Mouse (Mus musculus): ENCODE measurements around the gene Snx14. TPM values are rescaled to one million over a fixed set of nuclear protein-coding genes. Genes with fewer than 3 reads are reported as not detected.
A peak's percentile ranks its signal among the peaks of the same experiment; 100 is the strongest.

The Snx14 gene
- polyA plus RNA-seq, 1 experiment from 2014 or later: 25.0 TPM

DNA sequence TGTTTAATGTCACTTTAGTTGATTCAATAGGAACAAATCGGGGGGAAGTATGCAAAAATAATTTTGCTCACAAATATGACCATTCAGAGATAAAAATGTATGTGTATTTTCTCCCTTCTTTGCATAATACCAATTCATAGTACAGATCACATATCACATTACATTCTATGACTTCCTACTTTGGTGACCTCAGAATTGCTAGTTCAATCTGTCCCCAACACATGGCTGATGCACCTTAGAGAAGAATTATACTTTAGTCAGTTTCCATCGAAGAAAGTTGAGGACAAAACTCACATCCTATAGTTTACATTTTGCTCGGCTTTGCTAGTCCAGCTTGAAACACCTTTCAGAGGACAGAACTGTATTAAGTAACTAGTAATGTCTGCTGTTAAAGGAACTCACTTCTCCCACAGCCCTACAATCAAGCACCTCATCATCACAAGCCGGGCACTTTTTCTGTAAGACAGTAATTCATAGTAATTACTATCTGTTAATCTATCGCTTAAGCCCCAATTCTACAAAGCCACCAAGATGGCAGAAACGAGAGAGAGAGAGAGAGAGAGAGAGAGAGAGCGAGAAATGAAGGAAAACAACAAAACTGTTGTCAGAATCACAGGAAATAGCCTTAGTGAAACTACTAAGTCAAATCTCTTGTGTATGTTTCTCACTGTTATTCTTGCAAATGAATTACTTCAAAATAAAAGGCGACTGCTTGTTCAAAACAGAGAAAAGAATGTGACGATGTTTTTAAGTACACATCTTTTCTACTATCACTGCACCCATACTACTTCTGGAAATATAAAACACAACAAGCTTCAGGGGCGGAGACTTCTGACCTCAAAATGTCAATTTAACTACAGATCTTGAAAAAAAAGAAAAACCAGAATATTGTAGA is 1.2 kb downstream of the Snx14 start:
- Histone ChIP-seq H3K27me3 (no peaks in the 10 kb centered on the region), H3K4me2 (peak overlapping the region; percentile 86), H3K27ac (no peak overlapping the region), H3K4me3 (replicated peaks) (peak overlapping the region; percentile 64), H3K9me3 (no peaks in the 10 kb centered on the region), H3K4me1 (peaks cover 4% of the 10 kb centered on the region; the same call in 1 of the 2 replicates), H3K9ac (peak overlapping the region; percentile 80), H3K36me3 (replicated peaks) (no peaks in the 10 kb centered on the region)
- ATAC-seq (ENCODE audit: low FRiP score): no peak
- 58% methylated on average over 10 of the region's 10 CpGs for WGBS

- no peak for ATAC-seq (ENCODE audit: low FRiP score)
Observed at GRCm38 (mm10) chr9:88424356-88424755, 14.4 kb downstream of the Snx14 start.

GRCm38 (mm10) chr9:88422428-88422827 is 16.3 kb downstream of the Snx14 start:
- no peak overlapping the region for H3K4me3 ChIP-seq (replicated peaks)
- H3K4me1 ChIP-seq: no peaks in the 10 kb centered on the region
- no peaks in the 10 kb centered on the region for H3K9me3 ChIP-seq
- WGBS: 99% methylated on average over 4 of the region's 4 CpGs
- H3K36me3 ChIP-seq (replicated peaks): peaks cover 8% of the 10 kb centered on the region
- H3K9ac ChIP-seq: no peak overlapping the region
- no peak overlapping the region for H3K27ac ChIP-seq
- no peak for ATAC-seq (ENCODE audit: low FRiP score)
- H3K4me2 ChIP-seq: no peak overlapping the region
- H3K27me3 ChIP-seq: no peaks in the 10 kb centered on the region

More at GRCm38 (mm10) chr9:88424356-88424755, 14.4 kb downstream of the Snx14 start:
- Histone ChIP-seq H3K9ac (no peak overlapping the region), H3K27me3 (no peaks in the 10 kb centered on the region), H3K9me3 (no peaks in the 10 kb centered on the region), H3K27ac (no peak overlapping the region), H3K4me3 (replicated peaks) (no peak overlapping the region), H3K4me2 (no peak overlapping the region), H3K36me3 (replicated peaks) (peaks cover 13% of the 10 kb centered on the region), H3K4me1 (no peaks in the 10 kb centered on the region)
- WGBS: 94% methylated on average over 2 of the region's 2 CpGs

DNA sequence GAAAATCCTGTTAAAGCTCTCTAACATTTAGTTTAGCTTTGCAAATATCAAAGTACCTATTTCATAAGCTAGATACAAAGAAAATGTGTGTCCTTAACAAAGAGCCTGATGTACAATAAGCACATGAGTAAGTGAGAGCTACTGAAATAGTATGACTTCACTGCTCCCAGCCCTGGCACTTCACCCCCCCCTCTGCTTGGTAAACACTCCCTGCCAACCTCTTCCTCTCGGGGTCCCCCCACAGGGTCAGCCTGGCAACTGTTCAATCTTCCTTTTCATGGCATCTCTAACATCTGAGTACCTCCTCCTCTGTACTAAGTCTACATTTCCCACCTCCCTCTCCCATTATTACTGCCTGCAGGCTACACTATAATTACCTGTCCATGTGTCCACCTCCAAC is 22.0 kb downstream of the Snx14 start:
- Histone ChIP-seq H3K4me3 (replicated peaks) (no peak overlapping the region), H3K27ac (no peak overlapping the region), H3K9ac (no peak overlapping the region), H3K4me1 (no peaks in the 10 kb centered on the region), H3K36me3 (replicated peaks) (peaks cover 3% of the 10 kb centered on the region), H3K4me2 (no peak overlapping the region), H3K27me3 (no peaks in the 10 kb centered on the region), H3K9me3 (no peaks in the 10 kb centered on the region)
- ATAC-seq (ENCODE audit: low FRiP score): no peak
- 100% methylated on average over 1 of the region's 1 CpGs for WGBS

- H3K27me3 ChIP-seq: no peaks in the 10 kb centered on the region
- WGBS: 82% methylated on average over 2 of the region's 2 CpGs
- H3K9me3 ChIP-seq: no peaks in the 10 kb centered on the region
- H3K4me1 ChIP-seq: no peaks in the 10 kb centered on the region
- ATAC-seq (ENCODE audit: low FRiP score): no peak
- H3K4me3 ChIP-seq (replicated peaks): no peak overlapping the region
- H3K36me3 ChIP-seq (replicated peaks): peaks cover 8% of the 10 kb centered on the region
- H3K9ac ChIP-seq: no peak overlapping the region
- H3K27ac ChIP-seq: no peak overlapping the region
- H3K4me2 ChIP-seq: no peak overlapping the region
Observed at GRCm38 (mm10) chr9:88409978-88410377, 28.8 kb downstream of the Snx14 start.

DNA sequence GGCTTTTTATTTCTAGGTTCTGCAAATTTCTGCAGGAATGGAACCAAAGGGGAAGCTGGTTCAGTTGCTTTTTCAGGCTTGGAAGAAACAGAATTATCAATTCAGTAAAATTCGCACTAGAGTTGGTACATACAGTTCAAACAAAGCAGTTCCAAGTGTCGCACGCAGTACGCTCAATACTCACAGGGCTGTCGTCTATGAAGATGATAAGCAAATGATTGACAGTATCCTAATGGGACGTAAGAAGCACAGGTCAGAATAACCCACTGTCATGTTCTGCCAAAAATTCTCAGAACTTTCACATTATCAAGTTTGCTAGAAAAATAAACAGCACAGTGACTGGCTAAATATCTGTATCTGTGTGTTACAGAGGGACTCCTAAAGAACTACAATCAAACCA is 34.2 kb downstream of the Snx14 start:
- Histone ChIP-seq H3K27me3 (no peaks in the 10 kb centered on the region), H3K9ac (no peak overlapping the region), H3K36me3 (replicated peaks) (peaks cover 25% of the 10 kb centered on the region), H3K9me3 (no peaks in the 10 kb centered on the region), H3K4me2 (no peak overlapping the region), H3K4me1 (no peaks in the 10 kb centered on the region), H3K27ac (no peak overlapping the region), H3K4me3 (replicated peaks) (no peak overlapping the region)
- no peak for ATAC-seq (ENCODE audit: low FRiP score)
- 93% methylated on average over 6 of the region's 6 CpGs for WGBS

- H3K27ac ChIP-seq: no peak overlapping the region
- H3K36me3 ChIP-seq (replicated peaks): peaks cover 21% of the 10 kb centered on the region
- H3K4me3 ChIP-seq (replicated peaks): no peak overlapping the region
- ATAC-seq (ENCODE audit: low FRiP score): no peak
- H3K9me3 ChIP-seq: no peaks in the 10 kb centered on the region
- 86% methylated on average over 10 of the region's 10 CpGs for WGBS
- no peak overlapping the region for H3K4me2 ChIP-seq
- H3K4me1 ChIP-seq: no peaks in the 10 kb centered on the region
- H3K27me3 ChIP-seq: no peaks in the 10 kb centered on the region
- H3K9ac ChIP-seq: no peak overlapping the region
Observed at GRCm38 (mm10) chr9:88404088-88404487, 34.7 kb downstream of the Snx14 start.

DNA sequence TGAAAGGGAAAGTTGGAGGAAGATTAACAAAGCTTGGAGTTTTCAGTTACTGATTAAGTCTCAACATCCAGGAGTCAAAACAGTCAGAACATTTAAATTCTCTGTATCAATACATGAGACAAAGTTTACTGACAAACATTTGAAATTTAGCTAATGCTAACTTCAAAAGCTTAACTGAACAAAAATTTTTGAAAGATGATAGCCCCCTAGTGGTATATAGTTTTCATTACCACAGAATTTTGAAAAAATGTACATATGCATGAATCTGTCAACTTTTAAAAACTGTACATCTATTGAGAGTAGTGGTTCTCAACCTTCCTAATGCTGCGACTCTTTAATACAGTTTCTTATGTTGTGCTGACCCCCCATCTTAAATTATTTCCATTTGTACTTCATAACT is 40.3 kb downstream of the Snx14 start:
- WGBS: 77% methylated on average over 1 of the region's 1 CpGs
- no peaks in the 10 kb centered on the region for H3K27me3 ChIP-seq

GRCm38 (mm10) chr9:88394852-88395251 is 43.9 kb downstream of the Snx14 start:
- Histone ChIP-seq H3K9me3 (no peaks in the 10 kb centered on the region), H3K4me3 (replicated peaks) (no peak overlapping the region), H3K4me2 (no peak overlapping the region), H3K9ac (no peak overlapping the region), H3K4me1 (no peaks in the 10 kb centered on the region), H3K27me3 (no peaks in the 10 kb centered on the region), H3K36me3 (replicated peaks) (peaks cover 24% of the 10 kb centered on the region), H3K27ac (no peak overlapping the region)
- no peak for ATAC-seq (ENCODE audit: low FRiP score)
- 92% methylated on average over 8 of the region's 8 CpGs for WGBS

More for the DNA sequence above, 40.3 kb downstream of the Snx14 start:
- no peak overlapping the region for H3K27ac ChIP-seq
- H3K4me1 ChIP-seq: no peaks in the 10 kb centered on the region
- no peak overlapping the region for H3K9ac ChIP-seq
- no peak for ATAC-seq (ENCODE audit: low FRiP score)
- no peak overlapping the region for H3K4me3 ChIP-seq (replicated peaks)
- H3K4me2 ChIP-seq: no peak overlapping the region
- peaks cover 26% of the 10 kb centered on the region for H3K36me3 ChIP-seq (replicated peaks)
- no peaks in the 10 kb centered on the region for H3K9me3 ChIP-seq

- Histone ChIP-seq H3K9me3 (no peaks in the 10 kb centered on the region), H3K27me3 (no peaks in the 10 kb centered on the region), H3K36me3 (replicated peaks) (peaks cover 17% of the 10 kb centered on the region; the same call in 1 of the 2 replicates), H3K9ac (no peak overlapping the region), H3K4me3 (replicated peaks) (no peak overlapping the region), H3K4me2 (no peak overlapping the region), H3K4me1 (no peaks in the 10 kb centered on the region), H3K27ac (no peak overlapping the region)
- no peak for ATAC-seq (ENCODE audit: low FRiP score)
- 49% methylated on average over 5 of the region's 5 CpGs for WGBS
Observed at GRCm38 (mm10) chr9:88388826-88389225, 49.9 kb downstream of the Snx14 start.

GRCm38 (mm10) chr9:88380542-88380941 is 58.2 kb downstream of the Snx14 start:
- 79% methylated on average over 1 of the region's 1 CpGs for WGBS
- no peaks in the 10 kb centered on the region for H3K4me1 ChIP-seq
- no peak overlapping the region for H3K27ac ChIP-seq
- H3K27me3 ChIP-seq: no peaks in the 10 kb centered on the region
- H3K4me3 ChIP-seq (replicated peaks): no peak overlapping the region
- no peak for ATAC-seq (ENCODE audit: low FRiP score)
- peaks cover 27% of the 10 kb centered on the region for H3K36me3 ChIP-seq (replicated peaks)
- H3K9ac ChIP-seq: no peak overlapping the region
- H3K9me3 ChIP-seq: no peaks in the 10 kb centered on the region
- no peak overlapping the region for H3K4me2 ChIP-seq

GRCm38 (mm10) chr9:88380076-88380475 is 58.7 kb downstream of the Snx14 start:
- H3K4me1 ChIP-seq: no peaks in the 10 kb centered on the region
- ATAC-seq (ENCODE audit: low FRiP score): no peak
- WGBS: 78% methylated on average over 7 of the region's 7 CpGs

DNA sequence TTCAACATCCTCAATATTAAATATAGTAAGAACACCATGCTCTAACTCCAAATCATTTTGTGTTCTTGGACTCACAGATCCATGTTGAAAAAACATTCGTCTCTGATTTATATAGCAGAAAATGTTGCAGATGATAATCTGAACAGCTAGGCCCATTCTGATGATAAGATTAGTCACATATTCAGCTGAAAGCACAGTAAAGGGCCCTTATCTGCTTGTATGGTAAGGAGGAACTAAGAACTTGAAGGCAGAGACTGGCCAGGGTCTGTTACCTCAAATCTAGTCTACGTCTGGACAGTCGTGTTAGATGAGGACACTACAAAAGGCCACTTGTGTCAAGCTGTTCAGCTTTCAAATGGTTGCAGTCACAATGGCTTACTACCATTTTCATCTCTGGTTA is 59.7 kb downstream of the Snx14 start:
- Histone ChIP-seq H3K4me3 (replicated peaks) (no peak overlapping the region), H3K4me2 (no peak overlapping the region), H3K27ac (no peak overlapping the region), H3K27me3 (no peaks in the 10 kb centered on the region), H3K4me1 (no peaks in the 10 kb centered on the region), H3K36me3 (replicated peaks) (peaks cover 27% of the 10 kb centered on the region), H3K9ac (no peak overlapping the region), H3K9me3 (no peaks in the 10 kb centered on the region)
- 86% methylated on average over 3 of the region's 3 CpGs for WGBS
- ATAC-seq (ENCODE audit: low FRiP score): no peak

More at GRCm38 (mm10) chr9:88380076-88380475, 58.7 kb downstream of the Snx14 start:
- H3K36me3 ChIP-seq (replicated peaks): peaks cover 27% of the 10 kb centered on the region
- H3K27me3 ChIP-seq: no peaks in the 10 kb centered on the region
- H3K4me2 ChIP-seq: no peak overlapping the region
- H3K27ac ChIP-seq: no peak overlapping the region
- H3K9me3 ChIP-seq: no peaks in the 10 kb centered on the region
- no peak overlapping the region for H3K9ac ChIP-seq
- no peak overlapping the region for H3K4me3 ChIP-seq (replicated peaks)
